Mouse (Mus musculus): Measurements from ENCODE around the gene Usp2. TPM values are rescaled to one million over a fixed set of nuclear protein-coding genes. Genes with fewer than 3 reads are reported as not detected.

Usp2 gene
- total and polyA plus RNA-seq, 3 experiments = 3.6 to 13.9 TPM; not detected in 1

DNA sequence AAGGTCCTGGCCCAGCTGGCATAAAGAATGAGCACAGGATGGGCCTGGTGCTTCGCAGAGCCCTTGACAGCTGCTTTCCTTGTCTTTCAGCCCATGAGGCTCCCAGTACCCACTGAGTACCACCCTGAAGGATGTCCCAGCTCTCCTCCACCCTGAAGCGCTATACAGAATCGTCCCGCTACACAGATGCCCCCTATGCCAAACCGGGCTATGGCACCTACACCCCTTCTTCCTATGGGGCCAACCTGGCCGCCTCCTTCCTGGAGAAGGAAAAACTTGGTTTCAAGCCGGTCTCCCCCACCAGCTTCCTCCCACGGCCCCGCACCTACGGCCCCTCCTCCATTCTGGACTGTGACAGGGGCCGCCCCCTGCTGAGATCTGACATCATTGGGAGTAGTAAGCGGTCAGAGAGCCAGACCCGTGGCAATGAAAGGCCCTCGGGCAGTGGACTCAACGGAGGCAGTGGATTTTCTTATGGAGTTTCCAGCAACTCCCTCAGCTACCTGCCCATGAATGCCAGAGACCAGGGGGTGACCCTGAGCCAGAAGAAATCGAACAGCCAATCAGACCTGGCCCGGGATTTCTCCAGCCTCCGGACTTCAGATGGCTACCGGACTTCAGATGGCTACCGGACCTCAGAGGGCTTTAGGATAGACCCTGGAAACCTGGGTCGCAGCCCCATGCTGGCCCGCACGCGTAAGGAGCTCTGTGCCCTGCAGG lies 8.6 kb downstream of the Usp2 start:
- DNase-seq (ENCODE audit: low read depth, low spot score) = no peak
- Histone ChIP-seq H3K79me2 (ENCODE audit: control insufficient read depth, insufficient read depth, low read length, poor library complexity) (no peaks in the 10 kb centered on the region), H3K27ac (ENCODE audit: control insufficient read depth, low read depth, low read length) (no peak overlapping the region), H3K4me3 (ENCODE audit: control insufficient read depth in 1 of 2, insufficient read depth in 1 of 2, low read depth in 2 of 2, low read length in 2 of 2) (no peak overlapping the region), H3K9me3 (replicated peaks; ENCODE audit: insufficient read depth, low read length) (no peaks in the 10 kb centered on the region), H3K9ac (ENCODE audit: control insufficient read depth, low read depth, low read length, poor library complexity, severe bottlenecking) (no peak overlapping the region), H3K27me3 (ENCODE audit: control insufficient read depth in 1 of 2, insufficient read depth in 2 of 2, low read length in 2 of 2) (no peaks in the 10 kb centered on the region), H3K4me1 (ENCODE audit: control insufficient read depth in 1 of 2, insufficient read depth in 2 of 2, low read length in 2 of 2) (peaks cover 0 to 11% of the 10 kb centered on the region in 2 experiments; a peak in 2 of 4 replicates), H3K36me3 (ENCODE audit: control insufficient read depth in 1 of 2, insufficient read depth in 2 of 2, low read length in 2 of 2) (peaks cover 0 to 3% of the 10 kb centered on the region in 2 experiments; a peak in 1 of 4 replicates)
- no peak for TF ChIP-seq MAZ (IDR thresholded peaks at IDR 0.05; ENCODE audit: low read depth, low read length)
- TF ChIP-seq SMC3 (IDR thresholded peaks at IDR 0.05; ENCODE audit: low read depth, low read length) = no peak
- no peak for TF ChIP-seq RAD21 (IDR thresholded peaks at IDR 0.05; ENCODE audit: low read depth, low read length)
- no peak for TF ChIP-seq GABPA (IDR thresholded peaks at IDR 0.05; ENCODE audit: low read depth, low read length)
- no peak for TF ChIP-seq MXI1 (IDR thresholded peaks at IDR 0.05; ENCODE audit: low read depth, low read length)
- no peak for TF ChIP-seq UBTF (IDR thresholded peaks at IDR 0.05; ENCODE audit: borderline replicate concordance, insufficient read depth, low read depth, low read length)
- no peak for TF ChIP-seq CHD2 (IDR thresholded peaks at IDR 0.05; ENCODE audit: low read length)
- TF ChIP-seq TBP (IDR thresholded peaks at IDR 0.05; ENCODE audit: low read depth, low read length) = no peak
- no peak for TF ChIP-seq E2F4 (IDR thresholded peaks at IDR 0.05; ENCODE audit: borderline replicate concordance, low read depth, low read length)
- no peak for TF ChIP-seq ZC3H11A (IDR thresholded peaks at IDR 0.05; ENCODE audit: low read depth, low read length)

DNA sequence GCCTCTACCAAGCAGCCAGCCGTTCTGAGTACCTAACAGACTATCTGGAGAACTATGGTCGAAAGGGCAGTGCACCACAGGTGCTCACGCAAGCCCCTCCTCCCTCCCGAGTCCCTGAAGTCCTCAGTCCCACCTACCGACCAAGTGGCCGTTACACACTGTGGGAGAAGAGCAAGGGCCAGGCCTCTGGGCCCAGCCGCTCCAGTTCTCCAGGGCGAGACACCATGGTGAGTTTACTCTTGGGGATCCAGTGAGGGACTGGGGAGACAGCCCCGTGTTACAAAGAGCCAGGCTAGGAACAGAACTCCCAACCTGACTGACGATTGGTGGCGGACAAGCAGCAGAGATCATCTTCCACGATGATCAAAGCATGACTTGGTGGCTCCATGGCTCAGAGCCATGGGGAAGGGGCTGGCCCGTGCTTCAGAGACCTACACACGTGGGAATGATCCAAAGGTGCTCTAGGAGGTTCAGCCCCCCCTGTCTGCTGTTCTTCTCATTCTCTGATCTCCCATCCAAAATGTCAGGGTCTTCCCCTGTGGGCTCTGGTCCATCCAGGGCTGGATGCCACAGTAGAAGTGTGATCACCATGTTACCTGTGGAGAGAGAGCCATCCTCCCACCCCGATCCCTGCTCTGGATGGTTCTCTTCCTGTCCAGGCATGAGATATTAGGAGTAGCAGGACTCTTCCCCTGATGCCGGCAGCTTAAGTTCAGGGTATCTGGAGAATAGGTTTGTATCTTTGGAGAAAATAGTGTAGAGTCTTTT lies 9.4 kb downstream of the Usp2 start:
- Histone ChIP-seq H3K4me3 (ENCODE audit: control insufficient read depth in 1 of 2, insufficient read depth in 1 of 2, low read depth in 2 of 2, low read length in 2 of 2) (no peak overlapping the region), H3K9me3 (replicated peaks; ENCODE audit: insufficient read depth, low read length) (no peaks in the 10 kb centered on the region), H3K36me3 (ENCODE audit: control insufficient read depth in 1 of 2, insufficient read depth in 2 of 2, low read length in 2 of 2) (peaks cover 0 to 3% of the 10 kb centered on the region in 2 experiments; a peak in 1 of 4 replicates), H3K79me2 (ENCODE audit: control insufficient read depth, insufficient read depth, low read length, poor library complexity) (no peaks in the 10 kb centered on the region), H3K4me1 (ENCODE audit: control insufficient read depth in 1 of 2, insufficient read depth in 2 of 2, low read length in 2 of 2) (peaks cover 0 to 11% of the 10 kb centered on the region in 2 experiments; a peak in 2 of 4 replicates), H3K27ac (ENCODE audit: control insufficient read depth, low read depth, low read length) (no peak overlapping the region), H3K27me3 (ENCODE audit: control insufficient read depth in 1 of 2, insufficient read depth in 2 of 2, low read length in 2 of 2) (no peaks in the 10 kb centered on the region), H3K9ac (ENCODE audit: control insufficient read depth, low read depth, low read length, poor library complexity, severe bottlenecking) (no peak overlapping the region)
- no peak for DNase-seq (ENCODE audit: low read depth, low spot score)
- no peak for TF ChIP-seq ZC3H11A (IDR thresholded peaks at IDR 0.05; ENCODE audit: low read depth, low read length)
- TF ChIP-seq MAX (IDR thresholded peaks at IDR 0.05; ENCODE audit: low read length) = no peak
- no peak for TF ChIP-seq MAFK (IDR thresholded peaks at IDR 0.05; ENCODE audit: borderline replicate concordance, low read depth, low read length)
- TF ChIP-seq UBTF (IDR thresholded peaks at IDR 0.05; ENCODE audit: borderline replicate concordance, insufficient read depth, low read depth, low read length) = no peak
- no peak for TF ChIP-seq RAD21 (IDR thresholded peaks at IDR 0.05; ENCODE audit: low read depth, low read length)
- TF ChIP-seq ZMIZ1 (IDR thresholded peaks at IDR 0.05; ENCODE audit: low read depth, low read length) = no peak
- TF ChIP-seq HCFC1 (IDR thresholded peaks at IDR 0.05; ENCODE audit: low read depth, low read length) = no peak
- no peak for TF ChIP-seq RCOR1 (IDR thresholded peaks at IDR 0.05; ENCODE audit: low read depth, low read length)
- TF ChIP-seq NRF1 (IDR thresholded peaks at IDR 0.05; ENCODE audit: insufficient read depth, low read depth, low read length, poor library complexity, severe bottlenecking) = no peak
- no peak for TF ChIP-seq GABPA (IDR thresholded peaks at IDR 0.05; ENCODE audit: low read depth, low read length)
- no peak for TF ChIP-seq TBP (IDR thresholded peaks at IDR 0.05; ENCODE audit: low read depth, low read length)
- no peak for TF ChIP-seq GATA1 (IDR thresholded peaks at IDR 0.05; ENCODE audit: low read depth, low read length)

All from MEL (cell line).